Mouse (Mus musculus): ENCODE measurements around the gene Gstk1.

The Gstk1 gene

GRCm38 (mm10) chr6:42276151-42276550 is 30.4 kb downstream of the Gstk1 start:
- DNase-seq: no peak

DNA sequence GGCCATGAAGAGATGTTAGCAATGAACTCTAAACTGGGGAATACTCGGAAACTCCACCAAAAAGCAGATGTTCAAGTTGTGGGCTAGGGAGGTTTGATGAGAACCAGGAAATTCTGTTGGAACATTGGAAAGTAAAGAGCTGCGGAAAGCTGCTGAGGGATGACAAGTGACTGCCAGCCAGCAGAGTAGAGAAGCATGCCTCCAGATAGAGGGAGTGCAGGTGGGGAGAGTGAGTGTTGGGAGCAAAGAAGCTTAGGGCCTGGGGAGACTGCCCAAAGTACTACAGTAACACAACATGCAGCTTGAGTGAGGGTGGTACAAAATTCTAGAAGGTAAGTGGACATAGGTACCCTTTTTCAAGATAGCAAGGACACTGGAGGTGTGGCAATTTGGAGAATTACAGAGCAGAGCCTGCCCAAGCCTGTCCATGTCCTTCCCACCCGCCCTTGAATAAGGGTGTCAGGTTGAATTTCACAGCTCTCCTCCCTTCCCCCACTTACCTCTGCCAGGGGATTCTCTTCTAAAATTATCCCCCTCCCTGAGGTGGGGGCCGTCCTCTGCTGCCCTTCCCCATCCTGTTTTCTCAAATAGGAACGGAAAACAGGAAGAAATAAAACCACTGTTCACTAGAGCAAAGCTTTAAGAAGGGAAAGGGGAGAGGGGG is 37.3 kb downstream of the Gstk1 start:
- no peak for DNase-seq

- no peak for DNase-seq
Measured at GRCm38 (mm10) chr6:42286448-42286847, 40.7 kb downstream of the Gstk1 start, which contains the start of gene Clcn1. TSS of gene Clcn1 (plus strand) at chr6:42286685.

DNA sequence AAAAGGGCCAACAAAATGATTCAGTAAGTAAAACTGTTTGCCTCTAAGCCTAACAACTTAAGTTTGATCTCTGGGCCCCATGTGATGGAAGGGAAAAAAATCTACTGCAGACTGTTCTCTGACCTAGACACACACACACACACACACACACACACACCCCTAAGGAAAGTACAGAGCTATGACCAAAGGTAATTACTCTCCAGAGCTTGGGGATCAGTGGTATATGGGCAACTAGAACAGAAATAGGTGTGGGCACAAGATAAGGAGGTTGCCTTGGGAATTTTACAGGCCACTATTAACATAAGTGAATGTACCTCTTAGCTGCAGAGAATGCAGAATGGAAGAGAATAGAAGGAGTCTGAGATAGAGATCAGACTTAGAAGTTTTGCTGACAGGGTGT is 41.8 kb downstream of the Gstk1 start:
- DNase-seq: no peak

GRCm38 (mm10) chr6:42293327-42293726 is 47.6 kb downstream of the Gstk1 start:
- DNase-seq: no peak

DNA sequence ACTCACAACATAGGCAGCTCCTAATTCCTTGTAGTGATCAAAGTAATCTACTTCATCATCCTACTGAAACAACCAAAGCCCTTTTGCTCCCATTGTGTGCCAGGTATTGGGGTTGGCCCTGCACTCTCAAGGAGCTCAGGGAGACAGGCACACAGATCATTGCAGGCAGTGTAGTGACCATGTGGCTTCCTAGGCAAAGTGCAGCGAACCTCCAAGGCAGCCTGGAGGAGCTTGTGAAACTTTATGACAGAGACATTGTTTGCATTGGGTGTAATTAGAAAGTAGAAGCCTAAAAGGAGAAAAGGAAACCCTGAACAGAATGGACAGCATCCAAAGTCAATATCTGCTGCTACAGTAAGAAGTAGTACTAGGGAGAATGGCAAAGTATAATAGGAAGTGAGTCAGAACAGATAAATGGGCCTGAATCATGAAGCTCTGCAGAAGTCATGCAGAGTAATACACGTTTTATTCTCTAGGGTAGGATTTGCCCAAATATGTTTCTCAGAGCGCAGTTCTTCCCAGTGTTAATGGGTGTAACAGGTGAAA is 49.9 kb downstream of the Gstk1 start:
- DNase-seq: no peak

DNA sequence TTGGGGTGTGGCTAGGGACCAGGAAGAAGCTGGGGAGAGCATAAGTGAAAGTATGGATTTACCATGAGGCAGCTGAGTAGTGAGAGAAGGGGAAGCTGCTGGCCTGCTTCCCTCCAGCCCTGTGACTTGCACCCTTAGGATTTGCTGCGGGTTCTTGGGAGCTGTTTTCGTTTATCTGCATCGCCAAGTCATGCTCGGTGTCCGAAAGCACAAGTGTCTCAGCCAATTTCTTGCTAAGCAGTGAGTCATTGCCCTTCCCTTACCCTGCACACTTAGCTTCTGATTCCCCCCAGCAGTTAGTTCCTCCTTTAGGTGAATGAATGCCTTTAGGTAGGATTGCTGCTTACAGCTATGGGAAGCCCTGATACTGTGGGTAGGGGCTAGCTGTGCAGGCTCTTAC is 53.6 kb downstream of the Gstk1 start:
- DNase-seq: no peak

Measured in retina, postnatal 1 day (tissue).